Mouse (Mus musculus): Measurements from ENCODE around the gene Zdhhc13. TPM values are rescaled to one million over a fixed set of nuclear protein-coding genes. Genes with fewer than 3 reads are reported as not detected.

Zdhhc13 gene
- polyA plus RNA-seq, 1 experiment: 21.3 TPM

GRCm38 (mm10) chr7:48779110-48779509, 9.7 kb upstream of the Zdhhc13 start:
- Histone ChIP-seq H3K27ac (ENCODE audit: insufficient read depth, low read length) (no peak overlapping the region), H3K4me1 (ENCODE audit: control insufficient read depth, insufficient read depth, low read length) (no peaks in the 10 kb centered on the region; the same call in 1 of the 2 replicates), H3K4me3 (ENCODE audit: insufficient read depth, low read length) (no peak overlapping the region)
- TF ChIP-seq CTCF (IDR thresholded peaks at IDR 0.05; ENCODE audit: extremely low read depth, insufficient read depth, low read length) (no peak), POLR2A (IDR thresholded peaks at IDR 0.05; ENCODE audit: extremely low read depth, insufficient read depth, low read length) (no peak)

GRCm38 (mm10) chr7:48782432-48782831, 6.4 kb upstream of the Zdhhc13 start:
- TF ChIP-seq POLR2A (IDR thresholded peaks at IDR 0.05; ENCODE audit: extremely low read depth, insufficient read depth, low read length) (no peak), CTCF (IDR thresholded peaks at IDR 0.05; ENCODE audit: extremely low read depth, insufficient read depth, low read length) (no peak)
- Histone ChIP-seq H3K4me3 (ENCODE audit: insufficient read depth, low read length) (no peak overlapping the region), H3K4me1 (ENCODE audit: control insufficient read depth, insufficient read depth, low read length) (no peaks in the 10 kb centered on the region; the same call in 1 of the 2 replicates)

GRCm38 (mm10) chr7:48784773-48785523, 3.9 kb upstream of the Zdhhc13 start:
- no peak overlapping the region for H3K27ac ChIP-seq (ENCODE audit: insufficient read depth, low read length)
- TF ChIP-seq CTCF (IDR thresholded peaks at IDR 0.05; ENCODE audit: extremely low read depth, insufficient read depth, low read length) (no peak), POLR2A (IDR thresholded peaks at IDR 0.05; ENCODE audit: extremely low read depth, insufficient read depth, low read length) (no peak)
- H3K4me3 ChIP-seq (ENCODE audit: insufficient read depth, low read length): no peak overlapping the region
- no peaks in the 10 kb centered on the region for H3K4me1 ChIP-seq (ENCODE audit: control insufficient read depth, insufficient read depth, low read length)

More at GRCm38 (mm10) chr7:48782432-48782831, 6.4 kb upstream of the Zdhhc13 start:
- H3K27ac ChIP-seq (ENCODE audit: insufficient read depth, low read length): no peak overlapping the region

- H3K4me3 ChIP-seq (ENCODE audit: insufficient read depth, low read length): peak overlapping the region; percentile 83; the same call in 1 of the 2 replicates
- peaks cover 2% of the 10 kb centered on the region; the same call in 1 of the 2 replicates for H3K4me1 ChIP-seq (ENCODE audit: control insufficient read depth, insufficient read depth, low read length)
- H3K27ac ChIP-seq (ENCODE audit: insufficient read depth, low read length): no peak overlapping the region
- no peak for TF ChIP-seq CTCF (IDR thresholded peaks at IDR 0.05; ENCODE audit: extremely low read depth, insufficient read depth, low read length)
- TF ChIP-seq POLR2A (IDR thresholded peaks at IDR 0.05; ENCODE audit: extremely low read depth, insufficient read depth, low read length): no peak
These were observed 455 bp upstream of the Zdhhc13 start for GRCm38 (mm10) chr7:48788348-48788747.

GRCm38 (mm10) chr7:48790117-48790516, 1.3 kb downstream of the Zdhhc13 start:
- Histone ChIP-seq H3K27ac (ENCODE audit: insufficient read depth, low read length) (no peak overlapping the region), H3K4me3 (ENCODE audit: insufficient read depth, low read length) (peak overlapping the region; percentile 83; the same call in 1 of the 2 replicates), H3K4me1 (ENCODE audit: control insufficient read depth, insufficient read depth, low read length) (peaks cover 2% of the 10 kb centered on the region; the same call in 1 of the 2 replicates)
- TF ChIP-seq CTCF (IDR thresholded peaks at IDR 0.05; ENCODE audit: extremely low read depth, insufficient read depth, low read length) (no peak), POLR2A (IDR thresholded peaks at IDR 0.05; ENCODE audit: extremely low read depth, insufficient read depth, low read length) (no peak)

- no peak overlapping the region for H3K4me3 ChIP-seq (ENCODE audit: insufficient read depth, low read length)
- H3K4me1 ChIP-seq (ENCODE audit: control insufficient read depth, insufficient read depth, low read length): peaks cover 2% of the 10 kb centered on the region; the same call in 1 of the 2 replicates
- H3K27ac ChIP-seq (ENCODE audit: insufficient read depth, low read length): no peak overlapping the region
- TF ChIP-seq POLR2A (IDR thresholded peaks at IDR 0.05; ENCODE audit: extremely low read depth, insufficient read depth, low read length) (no peak), CTCF (IDR thresholded peaks at IDR 0.05; ENCODE audit: extremely low read depth, insufficient read depth, low read length) (no peak)
These were observed 2.6 kb downstream of the Zdhhc13 start for GRCm38 (mm10) chr7:48791412-48791811.

GRCm38 (mm10) chr7:48795130-48795529, 6.3 kb downstream of the Zdhhc13 start:
- TF ChIP-seq CTCF (IDR thresholded peaks at IDR 0.05; ENCODE audit: extremely low read depth, insufficient read depth, low read length) (no peak), POLR2A (IDR thresholded peaks at IDR 0.05; ENCODE audit: extremely low read depth, insufficient read depth, low read length) (no peak)
- Histone ChIP-seq H3K27ac (ENCODE audit: insufficient read depth, low read length) (no peak overlapping the region), H3K4me3 (ENCODE audit: insufficient read depth, low read length) (no peak overlapping the region), H3K4me1 (ENCODE audit: control insufficient read depth, insufficient read depth, low read length) (peaks cover under 1% of the 10 kb centered on the region; the same call in 1 of the 2 replicates)

- Histone ChIP-seq H3K4me1 (ENCODE audit: control insufficient read depth, insufficient read depth, low read length) (no peaks in the 10 kb centered on the region), H3K27ac (ENCODE audit: insufficient read depth, low read length) (no peak overlapping the region), H3K4me3 (ENCODE audit: insufficient read depth, low read length) (no peak overlapping the region)
- TF ChIP-seq POLR2A (IDR thresholded peaks at IDR 0.05; ENCODE audit: extremely low read depth, insufficient read depth, low read length) (no peak), CTCF (IDR thresholded peaks at IDR 0.05; ENCODE audit: extremely low read depth, insufficient read depth, low read length) (no peak)
These were observed 14.6 kb downstream of the Zdhhc13 start for GRCm38 (mm10) chr7:48803381-48803780.

- no peak overlapping the region for H3K4me3 ChIP-seq (ENCODE audit: insufficient read depth, low read length)
- no peak overlapping the region for H3K27ac ChIP-seq (ENCODE audit: insufficient read depth, low read length)
- TF ChIP-seq CTCF (IDR thresholded peaks at IDR 0.05; ENCODE audit: extremely low read depth, insufficient read depth, low read length) (no peak), POLR2A (IDR thresholded peaks at IDR 0.05; ENCODE audit: extremely low read depth, insufficient read depth, low read length) (no peak)
- no peaks in the 10 kb centered on the region for H3K4me1 ChIP-seq (ENCODE audit: control insufficient read depth, insufficient read depth, low read length)
These were observed 17.8 kb downstream of the Zdhhc13 start for GRCm38 (mm10) chr7:48806587-48806986.

GRCm38 (mm10) chr7:48810652-48811051, 21.8 kb downstream of the Zdhhc13 start:
- TF ChIP-seq CTCF (IDR thresholded peaks at IDR 0.05; ENCODE audit: extremely low read depth, insufficient read depth, low read length) (no peak), POLR2A (IDR thresholded peaks at IDR 0.05; ENCODE audit: extremely low read depth, insufficient read depth, low read length) (no peak)

More at GRCm38 (mm10) chr7:48810652-48811051, 21.8 kb downstream of the Zdhhc13 start:
- no peak overlapping the region for H3K4me3 ChIP-seq (ENCODE audit: insufficient read depth, low read length)
- no peaks in the 10 kb centered on the region for H3K4me1 ChIP-seq (ENCODE audit: control insufficient read depth, insufficient read depth, low read length)
- no peak overlapping the region for H3K27ac ChIP-seq (ENCODE audit: insufficient read depth, low read length)
